Mouse (Mus musculus) hindbrain, postnatal 0 days (tissue): ENCODE results near the gene Cfap73. TPM values are rescaled to one million over a fixed set of nuclear protein-coding genes. Genes with fewer than 3 reads are reported as not detected.

ENCODE experiments used
- ATAC-seq: fragments of 200-750 bp; cut with Nextera tagmentation; 2 replicates; pipeline ENCODE4 v1.8.0; 2017; ENCODE audit warnings: mild to moderate bottlenecking, moderate TSS enrichment, moderate library complexity
- DNase-seq: peaks from one replicate; pipeline ENCODE4 v3.0.0-alpha.2; 2015; ENCODE audit warnings: low spot score
- H3K27ac ChIP-seq: fragments of 300-500 bp; sonication (generic); 2 replicates; pipeline ENCODE4 v1.5.1; 2014; ENCODE audit warnings: mild to moderate bottlenecking
- H3K27me3 ChIP-seq: fragments of 300-500 bp; sonication (generic); 2 replicates; pipeline ENCODE4 v1.6.1; 2014; ENCODE audit warnings: low read length, mixed read lengths; ENCODE audit not compliant: insufficient read depth
- H3K36me3 ChIP-seq: fragments of 300-500 bp; sonication (generic); 2 replicates; pipeline ENCODE4 v1.6.1; 2014; ENCODE audit warnings: low read length, mixed read lengths; ENCODE audit not compliant: insufficient read depth
- H3K4me1 ChIP-seq: fragments of 300-500 bp; sonication (generic); 2 replicates; pipeline ENCODE4 v1.6.1; 2014; ENCODE audit warnings: antibody characterized with exemption, low read length, mixed read lengths; ENCODE audit not compliant: insufficient read depth
- H3K4me2 ChIP-seq: fragments of 300-500 bp; sonication (generic); 2 replicates; pipeline ENCODE4 v1.6.1; 2014; ENCODE audit warnings: low read depth, mild to moderate bottlenecking, low read length, moderate library complexity, mixed read lengths
- H3K4me3 ChIP-seq: fragments of 300-500 bp; sonication (generic); 2 replicates; pipeline ENCODE4 v1.5.1; 2014; ENCODE audit warnings: low read length
- H3K9ac ChIP-seq: fragments of 300-500 bp; sonication (generic); replicated peaks from 2 replicates; pipeline ENCODE4 v1.6.1; 2014; ENCODE audit warnings: mild to moderate bottlenecking, low read length, moderate library complexity, mixed read lengths
- H3K9me3 ChIP-seq: fragments of 300-500 bp; sonication (generic); 2 replicates; pipeline ENCODE4 v1.6.1; 2016; ENCODE audit warnings: low read length, mixed read lengths
- CTCF ChIP-seq: IDR thresholded peaks from 2 replicates; pipeline ENCODE4 v1.5.1; 2016; ENCODE audit warnings: antibody characterized with exemption, control low read depth, low read depth
- whole genome bisulfite sequencing: fragments of 180-500 bp; shearing (Covaris S2); extraction: QIAGEN DNeasy Blood & Tissue Kit; methylation state at CpG from one replicate; pipeline ENCODE4 v1.1.7; 2014; 5-methylcytosine and 5-hydroxymethylcytosine counted together
- polyA plus RNA-seq: library from polyadenylated mRNA; unstranded; fragments of >200 nt; fragmentation: Nextera tagmentation; extraction: Ambion mirVana; gene quantifications from 2 replicates; pipeline ENCODE4 v1.2.1, GENCODE M21; 2015
- total RNA-seq: library from RNA; depleted of rRNA; stranded (reverse); fragments of >200 nt; gene quantifications from 2 replicates; pipeline ENCODE4 v1.2.3, GENCODE M21; 2014

Gene Cfap73
- total and polyA plus RNA-seq, 2 experiments from 2014 or later: 0.21 to 0.26 TPM

- H3K4me2 ChIP-seq: peak within 1 kb of the TSS; percentile 48
- TF ChIP-seq CTCF: peak; percentile 66
- H3K27me3 ChIP-seq: peaks cover 16% of the 10 kb centered on the region
- H3K4me3 ChIP-seq: peak within 1 kb of the TSS; percentile 24
- no peaks in the 10 kb centered on the region for H3K36me3 ChIP-seq
- H3K9me3 ChIP-seq: no peaks in the 10 kb centered on the region
- 1% methylated on average over 50 of the region's 53 CpGs for WGBS
- peak; percentile 63 for ATAC-seq
- peak; percentile 46 for DNase-seq
- 0 out of 2 replicates have a peak within 1 kb of the TSS, but pooled peaks have one; percentile 1 for H3K9ac ChIP-seq
- H3K4me1 ChIP-seq: no peaks in the 10 kb centered on the region; the same call in 1 of the 2 replicates
- H3K27ac ChIP-seq: no peak within 1 kb of the TSS
These were observed 14.7 kb upstream of the Cfap73 start, which contains the start of gene Rasal1 for GRCm38 (mm10) chr5:120648569-120649373. Gene Rasal1 (plus strand): TSS chr5:120648812.

- no peaks in the 10 kb centered on the region for H3K36me3 ChIP-seq
- no peaks in the 10 kb centered on the region; the same call in 1 of the 2 replicates for H3K4me1 ChIP-seq
- H3K4me3 ChIP-seq: no peak overlapping the region; the same call in 1 of the 2 replicates
- peak; percentile 23; the same call in 1 of the 2 replicates for TF ChIP-seq CTCF
- no peak for DNase-seq
- H3K27me3 ChIP-seq: peaks cover 16% of the 10 kb centered on the region
- no peaks in the 10 kb centered on the region for H3K9me3 ChIP-seq
- no peak overlapping the region for H3K4me2 ChIP-seq
- ATAC-seq: no peak
- H3K9ac ChIP-seq: no peak overlapping the region
- no peak overlapping the region for H3K27ac ChIP-seq
- WGBS: 41% methylated on average over 12 of the region's 12 CpGs
These were observed 13.9 kb upstream of the Cfap73 start for GRCm38 (mm10) chr5:120647814-120648491.

DNA sequence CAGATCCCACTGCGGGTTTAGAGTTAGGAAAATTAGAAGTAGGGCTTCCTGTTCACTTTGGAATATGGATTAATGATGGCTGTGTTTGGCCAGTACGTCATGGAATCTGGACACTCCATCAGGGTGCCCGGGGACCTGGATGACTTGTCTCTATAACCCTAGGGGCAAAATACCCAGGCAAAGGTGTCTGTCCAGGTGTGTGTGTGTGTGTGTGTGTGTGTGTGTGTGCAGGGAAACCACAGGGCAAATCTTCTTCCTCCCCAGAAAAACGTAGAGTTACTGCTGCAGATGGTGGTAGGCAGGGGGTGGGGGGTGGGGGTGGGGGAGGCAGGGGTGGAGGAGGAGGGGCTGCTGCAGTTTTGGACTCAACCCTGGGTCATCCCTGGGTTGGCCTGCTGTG, 13.3 kb upstream of the Cfap73 start:
- H3K4me3 ChIP-seq: no peak overlapping the region
- H3K36me3 ChIP-seq: no peaks in the 10 kb centered on the region
- WGBS: 64% methylated on average over 4 of the region's 4 CpGs
- H3K27me3 ChIP-seq: peaks cover 16% of the 10 kb centered on the region
- no peak overlapping the region for H3K9ac ChIP-seq
- no peaks in the 10 kb centered on the region for H3K9me3 ChIP-seq
- ATAC-seq (no peak), DNase-seq (no peak)
- H3K27ac ChIP-seq: no peak overlapping the region
- H3K4me1 ChIP-seq: no peaks in the 10 kb centered on the region; the same call in 1 of the 2 replicates
- TF ChIP-seq CTCF: no peak
- H3K4me2 ChIP-seq: no peak overlapping the region

DNA sequence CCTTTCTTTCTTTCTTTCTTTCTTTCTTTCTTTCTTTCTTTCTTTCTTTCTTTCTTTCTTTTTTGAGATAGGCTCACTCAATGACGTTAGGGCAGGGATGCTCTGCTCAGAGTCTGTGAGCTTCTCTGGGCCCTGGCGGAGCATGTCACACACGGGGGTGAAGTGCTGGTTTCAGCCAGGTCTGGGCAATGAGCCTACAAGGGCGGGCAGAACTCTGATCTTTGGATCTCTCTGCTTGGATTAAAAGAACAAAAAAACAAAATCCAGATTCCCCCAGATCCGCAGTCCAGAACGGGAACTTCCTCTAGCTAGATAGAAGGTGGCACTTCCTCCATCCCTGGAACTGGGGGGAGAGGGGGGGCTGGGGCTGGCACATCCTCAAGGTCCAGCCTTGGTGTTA, 11.8 kb upstream of the Cfap73 start:
- peaks cover 16% of the 10 kb centered on the region for H3K27me3 ChIP-seq
- no peaks in the 10 kb centered on the region; the same call in 1 of the 2 replicates for H3K4me1 ChIP-seq
- 39% methylated on average over 6 of the region's 6 CpGs for WGBS
- H3K4me2 ChIP-seq: no peak overlapping the region
- ATAC-seq (no peak), DNase-seq (peak; percentile 61)
- no peak overlapping the region for H3K27ac ChIP-seq
- H3K4me3 ChIP-seq: no peak overlapping the region
- H3K9me3 ChIP-seq: no peaks in the 10 kb centered on the region
- TF ChIP-seq CTCF: no peak
- no peaks in the 10 kb centered on the region for H3K36me3 ChIP-seq
- H3K9ac ChIP-seq: no peak overlapping the region

DNA sequence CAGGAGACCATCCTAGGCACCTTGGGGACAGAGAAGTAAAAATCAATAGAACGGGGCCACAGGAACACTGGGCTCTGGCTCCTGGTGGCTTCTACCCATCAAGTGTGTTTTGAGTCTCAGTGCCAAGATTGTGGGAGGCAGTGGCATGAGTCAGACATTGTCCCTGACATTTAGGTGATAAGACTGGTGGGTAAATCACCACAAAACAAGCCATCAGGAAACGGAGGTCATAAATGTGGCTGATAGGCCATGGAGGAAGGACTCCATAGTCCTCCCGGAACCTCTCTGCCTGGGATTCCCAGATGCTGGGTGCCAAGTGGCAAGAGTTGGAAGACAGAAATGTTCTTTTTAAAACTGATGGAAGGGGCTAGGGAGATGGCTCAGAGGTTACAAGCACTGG, 10.2 kb upstream of the Cfap73 start:
- no peak overlapping the region for H3K27ac ChIP-seq
- DNase-seq: no peak
- no peak overlapping the region for H3K4me2 ChIP-seq
- H3K9me3 ChIP-seq: no peaks in the 10 kb centered on the region
- H3K9ac ChIP-seq: no peak overlapping the region
- H3K36me3 ChIP-seq: no peaks in the 10 kb centered on the region
- no peak for TF ChIP-seq CTCF
- ATAC-seq: no peak
- 86% methylated on average over 3 of the region's 3 CpGs for WGBS
- H3K4me1 ChIP-seq: no peaks in the 10 kb centered on the region; the same call in 1 of the 2 replicates
- no peak overlapping the region for H3K4me3 ChIP-seq
- peaks cover 5% of the 10 kb centered on the region for H3K27me3 ChIP-seq

DNA sequence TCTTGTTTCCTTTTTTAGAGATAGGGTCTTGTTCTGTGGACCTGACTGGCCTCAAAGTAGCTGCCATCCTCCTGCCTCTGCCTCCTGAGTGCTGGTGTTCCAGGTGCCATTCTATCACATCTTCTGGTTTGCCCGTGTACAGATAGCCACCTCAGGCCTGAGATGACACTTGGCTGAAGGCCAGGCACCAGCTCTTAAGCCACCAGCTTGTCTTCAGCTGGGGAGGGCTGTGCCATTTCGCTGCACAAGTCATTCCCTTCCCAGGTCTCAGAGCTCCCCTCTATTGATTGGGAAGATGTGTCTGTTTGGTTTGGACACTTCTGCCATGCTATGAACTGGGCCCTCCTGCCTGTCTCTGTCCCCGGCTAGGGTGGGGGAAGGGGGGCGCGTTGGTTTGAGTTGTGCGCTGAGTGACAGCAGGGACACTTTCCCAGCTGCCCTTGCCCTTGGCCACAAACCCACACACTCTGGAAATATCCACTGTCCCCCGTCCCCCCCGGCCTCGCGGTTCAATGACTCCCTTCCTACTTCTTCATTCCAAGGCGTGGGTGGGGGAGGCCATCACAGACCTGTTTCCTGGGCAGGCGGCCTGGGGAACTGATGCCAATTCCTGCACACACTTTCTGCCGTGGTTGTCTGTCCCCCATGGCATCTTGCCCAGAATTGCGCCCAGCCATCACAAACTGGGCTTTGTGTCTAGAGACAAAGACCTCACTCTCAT, 9.5 kb upstream of the Cfap73 start:
- Histone ChIP-seq H3K4me2 (no peak overlapping the region), H3K4me1 (no peaks in the 10 kb centered on the region), H3K9me3 (no peaks in the 10 kb centered on the region), H3K27ac (no peak overlapping the region), H3K9ac (no peak overlapping the region), H3K36me3 (no peaks in the 10 kb centered on the region), H3K4me3 (no peak overlapping the region), H3K27me3 (no peaks in the 10 kb centered on the region)
- DNase-seq (peak; percentile 55), ATAC-seq (no peak)
- TF ChIP-seq CTCF: no peak
- 48% methylated on average over 14 of the region's 14 CpGs for WGBS
